Mouse (Mus musculus) CH12.LX (cell line): ENCODE data around the gene Myocd. TPM values are rescaled to one million over a fixed set of nuclear protein-coding genes. Genes with fewer than 3 reads are reported as not detected.

Experiments
- DNase-seq: peaks from one replicate; pipeline ENCODE4 v3.0.0-alpha.2; 2013; ENCODE audit errors: extremely low read depth
- H3K27ac ChIP-seq: 2 replicates; pipeline ENCODE4 v1.5.1; 2012; ENCODE audit warnings: low read depth, mild to moderate bottlenecking, control low read depth, moderate library complexity; ENCODE audit not compliant: insufficient read depth
- H3K27me3 ChIP-seq: replicated peaks from 2 replicates; pipeline ENCODE3; 2012; ENCODE audit warnings: inconsistent platforms
- H3K36me3 ChIP-seq, 2 experiments: replicated peaks in 1 of 2; 2 replicates each; pipeline versions ENCODE3 to v1.6.1; 2012; ENCODE audit warnings: inconsistent platforms in 1 of 2, low read length in 1 of 2, mild to moderate bottlenecking in 1 of 2, mixed read lengths in 1 of 2, moderate library complexity in 1 of 2; ENCODE audit not compliant: control insufficient read depth in 1 of 2, insufficient read depth in 1 of 2
- H3K4me1 ChIP-seq, 2 experiments: 2 replicates each; pipeline ENCODE4 v1.6.1; 2012; ENCODE audit warnings: inconsistent platforms in 1 of 2, moderate library complexity in 1 of 2; ENCODE audit not compliant: insufficient read depth in 2 of 2, control insufficient read depth in 1 of 2
- H3K4me2 ChIP-seq: 2 replicates; pipeline ENCODE4 v1.6.1; 2012; ENCODE audit warnings: low read depth, mild to moderate bottlenecking, control low read depth; ENCODE audit not compliant: poor library complexity, insufficient read depth, severe bottlenecking
- H3K4me3 ChIP-seq, 3 experiments: fragments of 150-350 bp in 1 of 3; sonication (generic) in 1 of 3; replicated peaks in 1 of 3; 2 replicates each; pipeline versions ENCODE3 to v1.5.1; 2011 to 2012; ENCODE audit warnings: low read depth in 2 of 3, low read length in 2 of 3, mild to moderate bottlenecking in 2 of 3, moderate library complexity in 2 of 3, control low read depth in 1 of 3, improper control_type of control experiment in 1 of 3, inconsistent platforms in 1 of 3, mixed read lengths in 1 of 3; ENCODE audit not compliant: poor library complexity in 1 of 3
- H3K79me2 ChIP-seq: replicated peaks from 2 replicates; pipeline ENCODE4 v1.6.1; 2012; ENCODE audit warnings: mild to moderate bottlenecking, moderate library complexity; ENCODE audit not compliant: control insufficient read depth, poor library complexity, insufficient read depth, severe bottlenecking; ENCODE audit errors: extremely low read depth
- H3K9ac ChIP-seq: 2 replicates; pipeline ENCODE4 v1.6.1; 2012; ENCODE audit warnings: low read depth, mild to moderate bottlenecking, control low read depth, moderate library complexity; ENCODE audit not compliant: insufficient read depth
- H3K9me3 ChIP-seq: replicated peaks from 2 replicates; pipeline ENCODE3; 2012; ENCODE audit warnings: low read length, inconsistent platforms, mixed read lengths
- BHLHE40 ChIP-seq: IDR thresholded peaks from 2 replicates; pipeline ENCODE4 v1.6.1; 2011; ENCODE audit warnings: mild to moderate bottlenecking, low read depth, low read length, improper control_type of control experiment
- CHD2 ChIP-seq: IDR thresholded peaks from 2 replicates; pipeline ENCODE4 v1.6.1; 2011; ENCODE audit warnings: low read length, improper control_type of control experiment
- CTCF ChIP-seq, 2 experiments: IDR thresholded peaks in 1 of 2; conservative IDR thresholded peaks in 1 of 2; 2 replicates each; pipeline ENCODE4 v1.5.1; 2011 to 2012; ENCODE audit warnings: low read depth in 2 of 2, low read length in 2 of 2, improper control_type of control experiment in 1 of 2, inconsistent platforms in 1 of 2, mild to moderate bottlenecking in 1 of 2, moderate library complexity in 1 of 2
- ELF1 ChIP-seq: IDR thresholded peaks from 2 replicates; pipeline ENCODE4 v1.6.1; 2014; ENCODE audit warnings: low read depth, mild to moderate bottlenecking, inconsistent platforms, low read length, improper control_type of control experiment
- EP300 ChIP-seq: IDR thresholded peaks from 2 replicates; pipeline ENCODE4 v1.6.1; 2011; ENCODE audit warnings: low read length, improper control_type of control experiment
- ETS1 ChIP-seq: conservative IDR thresholded peaks from 2 replicates; pipeline ENCODE4 v1.6.1; 2012; ENCODE audit warnings: low read depth, mild to moderate bottlenecking, inconsistent platforms, low read length, improper control_type of control experiment, moderate library complexity
- GABPA ChIP-seq: IDR thresholded peaks from 2 replicates; pipeline ENCODE4 v1.6.1; 2012; ENCODE audit warnings: low read depth, low read length, improper control_type of control experiment, inconsistent platforms; ENCODE audit not compliant: insufficient replicate concordance
- HCFC1 ChIP-seq: IDR thresholded peaks from 2 replicates; pipeline ENCODE4 v1.6.1; 2012; ENCODE audit warnings: low read depth, mild to moderate bottlenecking, inconsistent platforms, low read length, improper control_type of control experiment
- IRF4 ChIP-seq: IDR thresholded peaks from 2 replicates; pipeline ENCODE4 v1.6.1; 2014; ENCODE audit warnings: low read depth, mild to moderate bottlenecking, inconsistent platforms, low read length, improper control_type of control experiment
- JUN ChIP-seq: IDR thresholded peaks from 2 replicates; pipeline ENCODE4 v1.6.1; 2011; ENCODE audit warnings: low read depth, mild to moderate bottlenecking, low read length, improper control_type of control experiment, moderate library complexity; ENCODE audit not compliant: insufficient read depth
- KAT2A ChIP-seq: IDR thresholded peaks from 2 replicates; pipeline ENCODE4 v1.6.1; 2012; ENCODE audit warnings: low read length, improper control_type of control experiment, inconsistent platforms; ENCODE audit not compliant: insufficient replicate concordance
- MAFK ChIP-seq: IDR thresholded peaks from 2 replicates; pipeline ENCODE4 v1.6.1; 2011; ENCODE audit warnings: low read length, improper control_type of control experiment; ENCODE audit not compliant: insufficient replicate concordance
- MAX ChIP-seq: IDR thresholded peaks from 2 replicates; pipeline ENCODE4 v1.6.1; 2011; ENCODE audit warnings: low read length, improper control_type of control experiment
- MAZ ChIP-seq: IDR thresholded peaks from 2 replicates; pipeline ENCODE4 v1.6.1; 2012; ENCODE audit warnings: low read depth, mild to moderate bottlenecking, inconsistent platforms, low read length, improper control_type of control experiment, moderate library complexity
- MEF2A ChIP-seq: IDR thresholded peaks from 2 replicates; pipeline ENCODE4 v1.6.1; 2014; ENCODE audit warnings: low read depth, mild to moderate bottlenecking, inconsistent platforms, low read length, improper control_type of control experiment, borderline replicate concordance
- MXI1 ChIP-seq: IDR thresholded peaks from 2 replicates; pipeline ENCODE4 v1.6.1; 2011; ENCODE audit warnings: mild to moderate bottlenecking, low read depth, low read length, improper control_type of control experiment
- MYC ChIP-seq: IDR thresholded peaks from 2 replicates; pipeline ENCODE4 v1.6.1; 2011; ENCODE audit warnings: low read depth, mild to moderate bottlenecking, improper control_type of control experiment, low read length
- NELFE ChIP-seq: IDR thresholded peaks from 2 replicates; pipeline ENCODE4 v1.6.1; 2011; ENCODE audit warnings: low read depth, low read length, improper control_type of control experiment
- POLR2A ChIP-seq: IDR thresholded peaks from 2 replicates; pipeline ENCODE4 v1.6.1; 2011; ENCODE audit warnings: low read depth, mild to moderate bottlenecking, improper control_type of control experiment, low read length
- POLR2AphosphoS2 ChIP-seq: IDR thresholded peaks from 2 replicates; pipeline ENCODE4 v1.6.1; 2011; ENCODE audit warnings: low read depth, low read length, improper control_type of control experiment
- RCOR1 ChIP-seq: conservative IDR thresholded peaks from 2 replicates; pipeline ENCODE4 v1.6.1; 2012; ENCODE audit warnings: low read depth, mild to moderate bottlenecking, inconsistent platforms, low read length, improper control_type of control experiment
- TCF12 ChIP-seq: IDR thresholded peaks from 2 replicates; pipeline ENCODE4 v1.6.1; 2014; ENCODE audit warnings: low read depth, mild to moderate bottlenecking, inconsistent platforms, low read length, improper control_type of control experiment
- USF2 ChIP-seq: conservative IDR thresholded peaks from 2 replicates; pipeline ENCODE4 v1.6.1; 2011; ENCODE audit warnings: low read depth, low read length, improper control_type of control experiment
- ZC3H11A ChIP-seq: IDR thresholded peaks from 2 replicates; pipeline ENCODE4 v1.6.1; 2012; ENCODE audit warnings: low read depth, mild to moderate bottlenecking, inconsistent platforms, low read length, improper control_type of control experiment
- ZKSCAN1 ChIP-seq: IDR thresholded peaks from 2 replicates; pipeline ENCODE4 v1.6.1; 2012; ENCODE audit warnings: low read depth, inconsistent platforms, low read length, improper control_type of control experiment, borderline replicate concordance
- ZNF384 ChIP-seq: IDR thresholded peaks from 2 replicates; pipeline ENCODE4 v1.6.1; 2012; ENCODE audit warnings: low read depth, low read length, improper control_type of control experiment, inconsistent platforms
- dilution Hi-C: fragments of 300-500 bp; cut with MboI; formaldehyde crosslinking; loops from 2 replicates; pipeline ENCODE4 v1.14.3; 2020; ENCODE audit warnings: low sequenced_read_pairs; ENCODE audit not compliant: extremely low pct_unique_long_range_greater_than_20kb, extremely low pct_ligation_motif_present
- in situ Hi-C: fragments of 300-500 bp; cut with MboI; formaldehyde crosslinking; loops from 3 replicates; pipeline ENCODE4 v1.14.3; 2019; ENCODE audit warnings: low sequenced_read_pairs, low pct_ligation_motif_present, low pct_unique_long_range_greater_than_20kb, mixed read lengths
- polyA plus RNA-seq: library from polyadenylated mRNA; unstranded; fragments of >175 nt; gene quantifications from 2 replicates; pipeline ENCODE4 v1.2.1, GENCODE M21; 2012; ENCODE audit warnings: low read depth; ENCODE audit not compliant: insufficient read length
- total RNA-seq, 2 experiments: library from RNA; depleted of rRNA; stranded (reverse); fragments of 300-350 nt in 1 of 2; fragments of >200 nt in 1 of 2; gene quantifications; 2 replicates each; pipeline ENCODE4 v1.2.3; 2012 to 2014

The Myocd gene
- total and polyA plus RNA-seq, 3 experiments = not detected

GRCm38 (mm10) chr11:65159791-65160190 lies 110.0 kb downstream of the Myocd start, which contains the start of gene 1700086D15Rik:
Gene 1700086D15Rik, minus strand, starts transcription at chr11:65159891.
- no peak within 1 kb of the TSS for H3K4me3 ChIP-seq
- H3K9me3 ChIP-seq = peaks cover 4% of the 10 kb centered on the region
- TF ChIP-seq ZKSCAN1 = no peak
- TF ChIP-seq CTCF (conservative IDR thresholded peaks at IDR 0.05 in 1 of 2, IDR thresholded peaks at IDR 0.05 in 1 of 2; ENCODE audit: low read depth in 2 of 2, low read length in 2 of 2) = no peak
- TF ChIP-seq, all 38 proteins: peak for 0
- Histone ChIP-seq H3K27me3 (no peaks in the 10 kb centered on the region), H3K27ac (no peak within 1 kb of the TSS), H3K4me2 (no peak within 1 kb of the TSS), H3K36me3 (no peaks in the 10 kb centered on the region), H3K79me2 (no peaks in the 10 kb centered on the region), H3K4me1 (no peaks in the 10 kb centered on the region), H3K9ac (no peak within 1 kb of the TSS)
- dilution Hi-C loops = no loop called here
- DNase-seq = no peak
- in situ Hi-C loops = no loop called here

DNA sequence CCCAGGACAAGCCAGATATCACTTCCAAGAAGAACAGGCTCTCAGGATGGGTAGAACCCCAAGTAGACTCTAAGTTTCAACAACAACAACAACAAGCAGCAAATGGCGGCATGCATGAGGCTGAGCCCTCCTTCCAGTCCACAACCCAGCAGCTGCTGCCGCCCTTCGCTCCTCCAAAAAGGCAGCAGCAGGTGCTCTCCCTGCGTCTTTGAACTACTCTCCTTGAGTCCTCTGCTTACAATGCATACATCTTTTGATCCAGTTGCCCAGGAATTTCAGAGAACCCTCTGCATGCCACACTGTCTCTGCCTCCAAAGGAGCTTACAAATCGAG lies 111.2 kb downstream of the Myocd start:
- H3K9ac ChIP-seq = no peak overlapping the region
- peaks cover 4% of the 10 kb centered on the region for H3K9me3 ChIP-seq
- in situ Hi-C loops = no loop called here
- no peaks in the 10 kb centered on the region for H3K27me3 ChIP-seq
- H3K36me3 ChIP-seq = no peaks in the 10 kb centered on the region
- DNase-seq = no peak
- H3K4me3 ChIP-seq = no peak overlapping the region
- no peaks in the 10 kb centered on the region for H3K4me1 ChIP-seq
- H3K27ac ChIP-seq = no peak overlapping the region
- dilution Hi-C loops = no loop called here
- TF ChIP-seq GABPA (no peak), MAZ (no peak), USF2 (no peak), RCOR1 (no peak), ZNF384 (no peak), NELFE (no peak), POLR2A (no peak), CHD2 (no peak), EP300 (no peak), KAT2A (no peak), POLR2AphosphoS2 (no peak)
- H3K79me2 ChIP-seq = no peaks in the 10 kb centered on the region
- no peak overlapping the region for H3K4me2 ChIP-seq

- Histone ChIP-seq H3K27me3 (no peaks in the 10 kb centered on the region), H3K79me2 (no peaks in the 10 kb centered on the region), H3K36me3 (no peaks in the 10 kb centered on the region), H3K4me1 (no peaks in the 10 kb centered on the region), H3K4me3 (no peak overlapping the region), H3K27ac (no peak overlapping the region), H3K4me2 (no peak overlapping the region), H3K9me3 (peaks cover 4% of the 10 kb centered on the region), H3K9ac (no peak overlapping the region)
- DNase-seq = no peak
- in situ Hi-C loops (no loop called here), dilution Hi-C loops (no loop called here)
- TF ChIP-seq ELF1 (no peak), MAX (no peak), TCF12 (no peak), MEF2A (no peak), JUN (no peak), MAZ (no peak), MYC (no peak), MXI1 (no peak), ZKSCAN1 (no peak), MAFK (no peak), POLR2A (no peak), HCFC1 (no peak), USF2 (no peak), ZC3H11A (no peak), EP300 (no peak), BHLHE40 (no peak), IRF4 (no peak), ETS1 (no peak)
Observed at GRCm38 (mm10) chr11:65157966-65158657, 111.7 kb downstream of the Myocd start.
